Mouse (Mus musculus): ENCODE data around the gene Ostn.
"Not testable (repeated sequence)": the region's sequence is repeated elsewhere in the genome, so short reads cannot be mapped to it uniquely, and the experiment has no call there.

Ostn gene

DNA sequence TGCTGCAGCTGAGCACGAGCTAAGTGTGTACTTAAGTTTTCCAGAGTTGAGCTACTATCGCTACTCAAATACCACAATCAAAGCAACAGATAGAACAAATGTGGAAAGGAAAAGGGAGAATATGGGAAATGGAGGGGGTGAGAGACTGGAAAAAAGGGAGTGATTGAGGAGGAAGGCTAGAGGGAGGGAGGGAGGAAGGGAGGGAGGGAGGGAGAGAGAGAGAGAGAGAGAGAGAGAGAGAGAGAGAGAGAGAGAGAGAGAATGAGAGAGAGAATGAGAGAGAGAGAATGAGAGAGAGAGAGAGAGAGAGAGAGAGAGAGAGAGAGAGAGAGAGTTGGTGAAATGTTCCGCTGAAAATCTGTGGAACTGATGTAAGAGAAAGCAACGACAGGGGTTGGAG is at the start of gene Ostn:
Gene Ostn, plus strand, starts transcription at position 301 of the 400 bp plus-strand sequence.
- DNase-seq: not testable (repeated sequence)

DNA sequence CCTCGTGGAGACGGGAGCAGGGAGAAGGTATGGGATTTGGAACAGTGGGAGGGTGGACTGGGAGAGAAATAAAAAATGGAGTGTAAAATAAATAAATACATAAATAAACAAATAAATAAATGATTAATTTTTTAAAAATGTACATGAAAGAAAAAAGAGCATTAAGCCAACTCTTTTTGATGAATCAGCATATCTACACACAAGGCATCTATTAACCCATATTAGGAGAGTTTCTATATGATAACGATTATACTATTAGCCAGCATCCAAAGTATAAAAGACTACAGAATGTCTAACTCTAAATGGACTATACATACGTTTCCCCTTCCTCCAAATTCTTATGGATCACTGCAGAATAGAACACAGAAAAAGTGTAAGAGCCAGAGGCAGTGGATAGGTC is 38.5 kb upstream of the Ostn start:
- DNase-seq: no peak

DNA sequence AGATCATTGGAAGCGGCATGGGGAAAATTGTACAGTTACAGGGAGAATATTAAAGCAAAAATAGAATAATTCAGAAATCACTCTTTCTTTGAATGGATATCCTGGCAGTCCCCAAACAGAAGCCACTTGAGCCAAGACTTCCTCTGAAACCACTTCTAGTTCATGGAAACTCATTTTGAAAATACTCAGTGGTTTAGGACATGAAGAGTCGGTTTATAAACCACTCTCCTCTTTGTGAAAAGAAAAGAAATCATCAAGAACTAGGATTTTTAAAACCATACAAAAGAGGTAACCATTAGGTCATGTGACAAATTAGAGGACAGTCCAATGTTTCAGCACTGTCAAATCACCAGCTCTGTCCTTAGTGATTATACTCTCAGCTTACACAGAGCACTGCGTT is 19.9 kb upstream of the Ostn start:
- DNase-seq: no peak

DNA sequence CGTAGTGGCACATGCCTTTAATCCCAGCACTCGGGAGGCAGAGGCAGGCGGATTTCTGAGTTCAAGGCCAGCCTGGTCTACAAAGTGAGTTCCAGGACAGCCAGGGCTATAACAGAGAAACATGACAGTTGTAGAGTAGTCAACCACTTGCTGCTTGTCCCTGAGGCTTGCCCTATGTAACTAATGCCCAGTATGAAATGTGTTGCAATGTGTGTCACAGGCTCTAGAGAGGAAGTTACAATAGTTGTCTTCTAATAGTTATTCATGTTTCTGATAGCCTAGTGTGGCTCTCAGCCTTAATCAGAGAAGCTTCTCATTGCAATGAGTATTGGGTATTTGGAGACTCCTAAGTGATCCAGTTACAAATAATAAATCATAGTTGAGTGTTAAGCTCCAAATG is 10.8 kb upstream of the Ostn start:
- DNase-seq: no peak

DNA sequence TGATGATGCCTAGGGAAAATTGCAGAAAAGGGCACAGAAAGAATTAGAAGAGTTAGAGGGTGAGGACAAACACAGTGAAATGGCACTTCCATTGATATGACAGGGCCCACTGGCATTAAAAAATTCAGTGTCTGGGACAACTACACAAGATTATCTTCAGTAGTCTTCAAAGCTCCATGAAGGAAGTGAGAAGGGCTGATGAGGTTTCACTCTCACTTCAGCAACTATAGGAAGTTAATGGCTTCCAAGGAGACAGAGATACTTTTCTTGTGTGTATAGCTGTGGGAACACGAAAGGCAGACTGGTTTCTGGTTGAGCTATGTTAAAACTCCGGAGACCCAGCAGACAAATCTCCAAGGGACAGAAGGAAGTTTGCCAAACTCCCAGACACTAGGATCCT is 10.4 kb upstream of the Ostn start:
- DNase-seq: no peak

DNA sequence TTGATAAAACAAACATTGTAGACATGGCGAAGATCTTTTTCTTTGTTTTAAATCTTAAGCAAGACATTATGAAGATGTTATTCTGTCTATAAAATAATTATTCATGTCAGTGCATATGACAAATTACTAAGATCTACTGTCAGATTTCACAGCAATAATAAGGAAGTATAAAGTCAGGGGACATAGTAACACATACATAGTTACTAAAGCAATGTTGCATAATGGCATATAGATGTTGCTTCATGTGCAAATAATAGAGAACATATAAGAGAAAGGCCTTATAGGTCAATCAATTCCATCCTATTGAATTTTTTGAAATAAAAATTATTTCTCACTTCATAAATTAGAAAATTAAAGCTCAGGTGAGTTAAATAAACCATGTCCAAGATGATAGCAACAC is 11.8 kb downstream of the Ostn start:
- no peak for DNase-seq

DNA sequence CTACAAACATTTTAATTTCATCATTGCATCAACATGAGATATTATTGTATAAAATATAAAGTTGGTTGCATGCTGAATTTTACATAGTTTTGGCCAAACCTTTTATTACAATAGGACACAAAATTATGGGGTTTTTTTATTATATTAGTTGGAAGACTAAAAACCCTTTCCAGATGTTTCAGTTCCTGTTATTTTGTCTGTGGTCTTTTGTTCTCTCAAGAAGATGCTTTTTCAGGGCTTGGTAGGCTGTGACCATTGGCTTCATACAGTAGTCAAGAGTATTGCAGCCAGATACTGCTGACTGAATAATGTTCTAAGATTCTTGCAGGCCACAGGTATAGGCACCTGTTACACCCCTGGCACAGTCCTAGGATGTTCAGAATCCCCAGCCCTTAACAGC is 14.8 kb downstream of the Ostn start:
- no peak for DNase-seq

DNA sequence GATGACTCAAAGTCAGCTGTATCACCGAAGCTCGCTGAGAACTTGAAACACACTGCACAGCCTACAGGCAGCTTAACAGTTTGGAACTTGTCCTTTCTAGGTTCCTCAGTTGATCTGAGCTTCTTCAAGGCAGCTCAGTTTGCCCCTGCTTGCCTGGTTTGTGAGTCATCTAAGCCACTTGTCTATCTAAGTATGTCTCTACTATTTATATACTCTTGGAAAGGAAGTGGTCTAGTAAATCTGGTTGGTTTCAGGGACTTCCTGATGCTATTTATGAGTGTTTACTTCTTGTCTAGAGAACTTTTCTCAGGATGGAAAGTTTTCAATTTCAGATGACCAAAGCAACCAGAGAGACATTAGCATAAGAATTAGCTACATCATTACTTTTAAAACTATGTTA is 19.2 kb downstream of the Ostn start:
- no peak for DNase-seq

DNA sequence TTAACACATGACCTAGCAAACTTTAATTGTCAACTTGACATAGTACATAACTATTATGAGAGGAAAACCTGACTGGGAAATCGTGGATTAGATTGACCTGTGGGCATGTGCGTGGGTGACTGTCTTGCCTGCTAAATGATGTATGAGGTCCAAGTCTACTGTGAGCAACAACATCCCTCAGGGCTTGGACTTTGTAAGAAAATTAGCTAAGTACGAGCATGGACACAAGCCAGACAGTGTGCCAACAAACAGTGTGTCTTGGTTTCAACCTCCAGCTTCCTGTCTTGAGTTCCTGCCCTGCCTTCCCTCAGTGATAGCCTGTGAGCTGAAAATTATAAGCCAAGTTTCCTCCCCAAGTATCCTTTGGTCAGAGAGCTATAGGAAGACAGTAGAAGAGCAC is 40.2 kb downstream of the Ostn start:
- no peak for DNase-seq

DNA sequence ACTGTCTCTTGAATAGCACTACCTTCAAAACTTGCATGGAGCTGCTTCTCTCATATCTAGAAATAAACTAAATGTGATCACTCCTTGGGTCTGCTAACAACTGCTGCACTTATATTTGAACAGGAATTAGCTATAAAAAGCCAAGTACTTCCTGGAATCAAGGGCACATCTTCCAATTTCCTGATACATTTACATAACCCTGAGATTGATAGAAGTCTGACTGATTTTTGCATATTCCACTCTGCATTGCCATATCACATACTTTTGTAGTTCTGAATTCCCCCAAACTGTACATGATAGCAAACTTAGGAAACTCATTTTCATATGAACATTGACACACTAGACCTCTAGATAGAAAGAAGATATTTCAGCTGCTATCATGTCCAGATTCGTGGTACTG is 41.1 kb downstream of the Ostn start:
- no peak for DNase-seq

DNA sequence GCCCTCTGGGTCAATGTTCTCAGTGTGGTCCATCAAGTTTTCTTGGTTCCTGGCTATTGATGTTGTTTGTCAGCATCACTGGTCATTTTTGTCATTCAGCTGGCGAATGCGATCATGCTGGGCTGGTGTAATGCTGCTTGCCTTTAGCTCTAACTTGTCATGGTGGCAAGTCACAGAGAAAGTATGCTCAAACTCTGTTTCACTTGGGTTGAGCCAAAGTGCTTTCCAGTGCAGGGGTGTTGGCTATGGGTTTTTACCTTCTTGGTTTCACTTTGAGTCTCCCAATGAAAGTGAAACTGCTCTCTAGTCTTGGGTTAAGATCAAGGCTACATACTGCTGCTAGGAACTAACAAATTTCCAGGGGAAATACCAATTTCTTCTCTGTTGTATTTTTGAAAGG is 41.9 kb downstream of the Ostn start:
- DNase-seq: no peak

DNA sequence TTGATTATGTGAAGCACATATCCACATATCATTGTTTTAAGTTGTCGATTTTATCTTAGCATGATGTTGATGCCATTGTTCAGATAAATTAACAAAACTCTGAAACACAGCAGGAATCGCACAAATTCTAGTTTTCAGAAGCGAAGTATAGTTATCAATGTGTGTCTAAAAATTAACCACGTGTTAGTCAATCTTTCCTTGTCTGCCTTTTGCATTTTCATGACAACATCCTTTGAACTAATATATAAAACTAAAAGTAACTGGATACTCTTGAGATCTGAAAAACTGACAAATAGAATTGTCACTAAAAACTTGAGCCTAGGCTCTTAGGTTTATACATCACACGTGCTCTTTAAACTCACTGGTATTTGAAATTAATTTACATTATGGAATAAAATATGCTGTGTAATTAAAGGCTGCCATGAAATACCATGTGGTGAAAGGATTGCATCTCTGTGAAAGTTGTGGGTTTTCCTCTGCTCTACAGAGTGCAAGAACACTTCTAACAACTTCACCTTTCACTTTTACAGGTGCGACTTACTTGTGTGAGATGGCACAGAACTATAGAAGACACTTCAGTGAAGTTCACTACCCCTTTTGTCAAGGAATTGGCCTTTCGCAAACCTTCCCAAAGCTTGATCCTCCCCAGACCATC is 42.7 kb downstream of the Ostn start:
- no peak for DNase-seq

DNA sequence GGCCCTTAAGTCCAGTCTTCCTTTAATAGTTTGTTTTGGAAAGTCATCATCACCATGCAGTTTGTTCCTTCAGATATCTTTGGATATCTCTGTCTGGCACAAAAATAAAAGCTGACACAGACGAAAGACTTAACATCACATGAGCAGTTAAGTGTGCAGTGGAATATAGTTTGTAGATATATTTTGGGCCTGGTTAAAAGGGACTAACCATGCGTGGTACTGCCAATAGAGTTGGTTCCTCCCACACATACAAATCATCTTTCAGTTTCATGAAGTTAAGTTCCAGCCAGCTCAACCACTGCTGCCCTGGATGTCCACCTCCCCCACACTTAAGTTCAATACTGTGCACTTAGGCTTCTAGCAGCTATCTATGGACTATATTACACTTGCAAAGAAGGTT is 47.2 kb downstream of the Ostn start:
- DNase-seq: no peak

DNA sequence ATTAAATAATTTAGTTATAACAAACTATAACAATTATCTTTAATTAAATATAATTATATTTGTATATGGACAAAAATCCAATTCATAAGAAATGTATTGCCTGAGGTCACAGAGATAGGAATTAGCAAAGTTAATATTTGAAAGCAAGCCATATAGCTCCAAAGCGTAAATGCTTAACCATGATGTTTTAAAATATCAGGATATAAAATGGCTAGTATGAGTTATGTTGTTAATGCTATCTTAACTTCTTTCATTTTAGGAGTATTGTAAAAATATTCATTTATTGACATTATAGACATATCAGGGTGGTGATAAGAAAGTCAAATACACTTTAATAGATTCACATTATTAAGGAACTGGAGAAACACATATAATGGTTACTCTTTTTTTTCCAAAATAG is 52.8 kb downstream of the Ostn start:
- no peak for DNase-seq

DNA sequence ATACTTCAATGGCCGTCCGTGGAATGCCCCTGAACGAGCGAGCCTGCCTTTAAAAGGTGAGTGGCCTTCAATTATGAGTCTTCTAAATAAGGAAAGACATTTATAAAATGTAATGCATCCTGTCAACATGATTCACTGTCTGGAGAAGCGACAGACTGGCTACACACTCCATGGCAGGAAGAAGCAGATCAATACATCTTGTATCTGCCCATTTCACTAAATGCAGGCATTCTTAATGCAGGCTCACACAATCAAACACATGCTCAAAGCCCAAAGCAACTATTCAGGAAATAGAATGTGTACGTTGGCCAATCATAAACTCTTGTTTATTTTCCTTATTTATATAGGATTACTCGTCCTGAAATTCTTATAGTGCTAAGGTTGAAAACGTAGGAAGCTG is 62.9 kb downstream of the Ostn start, which contains the start of gene Uts2b:
Gene Uts2b, minus strand, starts transcription at position 49 of the 400 bp plus-strand sequence.
- no peak for DNase-seq

DNA sequence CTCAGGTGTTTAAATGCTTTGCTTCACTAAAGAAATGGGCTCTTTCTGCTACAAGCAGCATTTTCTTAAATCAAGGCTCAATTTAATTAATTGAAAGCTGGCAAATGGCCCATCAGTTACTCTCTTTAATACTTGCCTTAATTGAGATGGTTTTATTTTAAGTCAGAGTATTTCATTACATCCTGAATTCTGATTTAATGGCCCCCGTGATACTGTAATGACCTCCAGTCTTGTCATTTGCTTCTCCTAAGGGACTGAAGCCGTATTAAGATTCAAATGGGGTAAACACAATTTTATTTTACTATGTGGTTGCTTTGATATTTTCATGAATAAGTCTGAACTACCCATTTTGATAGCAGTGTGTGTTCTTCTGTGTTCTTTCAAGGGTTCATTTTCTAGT is 63.4 kb downstream of the Ostn start:
- DNase-seq: no peak

DNA sequence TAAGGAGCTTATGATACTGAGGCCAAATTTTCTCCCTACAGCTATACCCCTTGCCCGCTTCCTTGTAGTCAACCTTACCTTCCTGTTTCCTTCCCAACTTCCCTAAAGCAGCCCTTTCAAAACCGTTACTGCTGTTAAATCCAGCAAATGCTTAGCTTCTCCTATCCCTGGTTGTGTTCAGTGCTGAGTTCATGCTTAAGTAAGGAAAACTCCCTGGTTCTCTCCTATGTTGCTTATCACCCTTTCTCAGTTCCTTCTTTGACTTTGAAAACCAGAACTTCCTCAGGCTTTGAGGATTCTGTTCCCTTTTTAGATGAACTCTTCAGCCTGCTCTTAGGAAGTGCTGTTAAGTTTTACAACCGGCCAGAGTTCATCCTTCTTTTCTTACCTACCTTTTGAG is 66.8 kb downstream of the Ostn start:
- DNase-seq: no peak

DNA sequence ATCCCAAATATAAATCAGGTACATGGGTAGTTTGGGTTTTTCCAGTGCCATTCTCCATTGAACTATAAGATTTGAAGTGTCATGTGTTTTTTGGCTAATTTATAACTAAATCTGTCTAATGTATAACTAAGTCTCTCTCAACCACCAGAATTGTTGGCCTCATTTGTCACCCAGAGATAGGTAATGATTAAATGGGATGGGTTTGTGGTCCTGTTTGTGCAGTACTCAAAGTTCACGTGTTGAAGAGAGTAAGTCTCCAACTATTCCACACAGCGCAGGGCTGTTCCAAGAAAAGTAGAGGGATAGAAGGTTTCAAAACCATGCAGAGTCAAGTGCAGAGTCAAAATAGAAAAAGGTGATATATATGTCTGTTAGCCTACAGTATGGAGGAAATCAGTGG is 68.0 kb downstream of the Ostn start:
- no peak for DNase-seq

DNA sequence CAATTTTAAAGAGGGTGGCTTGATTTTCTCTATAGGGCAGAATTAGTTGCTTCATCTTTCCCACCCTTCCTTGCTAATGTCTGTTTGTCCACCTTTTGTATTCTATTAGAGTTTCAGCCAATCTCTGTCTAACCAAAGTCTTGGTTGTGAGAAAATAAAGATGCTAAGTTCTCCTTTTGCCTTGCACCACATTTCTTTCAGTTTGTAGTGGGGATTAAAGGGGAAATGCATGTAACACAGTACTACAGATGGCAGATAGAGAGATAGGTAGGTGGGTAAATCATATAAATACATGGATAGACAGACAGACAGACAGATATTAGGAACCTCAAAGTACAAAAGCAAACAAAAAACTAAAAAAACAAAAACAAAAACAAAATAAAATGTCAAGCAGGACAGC is 69.3 kb downstream of the Ostn start:
- no peak for DNase-seq

DNA sequence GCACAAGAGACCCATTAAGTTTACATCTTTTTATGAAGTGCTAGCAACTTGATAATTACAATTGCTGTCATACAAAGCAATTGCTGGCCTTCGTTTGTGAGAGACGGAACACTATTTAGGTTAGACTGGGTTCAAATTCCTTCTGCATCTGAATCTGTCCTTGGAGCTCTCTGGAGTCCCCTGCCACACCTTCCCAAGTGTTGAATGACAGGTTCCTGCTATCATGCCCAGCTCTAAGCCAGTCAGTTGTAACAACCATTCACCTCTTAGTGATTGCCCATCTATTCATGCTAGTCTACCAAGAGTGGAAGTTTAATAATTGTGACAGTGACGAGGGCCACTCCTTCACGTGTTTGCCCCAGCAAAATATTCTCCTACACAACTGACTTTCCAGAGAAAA is 74.9 kb downstream of the Ostn start:
- DNase-seq: no peak

DNA sequence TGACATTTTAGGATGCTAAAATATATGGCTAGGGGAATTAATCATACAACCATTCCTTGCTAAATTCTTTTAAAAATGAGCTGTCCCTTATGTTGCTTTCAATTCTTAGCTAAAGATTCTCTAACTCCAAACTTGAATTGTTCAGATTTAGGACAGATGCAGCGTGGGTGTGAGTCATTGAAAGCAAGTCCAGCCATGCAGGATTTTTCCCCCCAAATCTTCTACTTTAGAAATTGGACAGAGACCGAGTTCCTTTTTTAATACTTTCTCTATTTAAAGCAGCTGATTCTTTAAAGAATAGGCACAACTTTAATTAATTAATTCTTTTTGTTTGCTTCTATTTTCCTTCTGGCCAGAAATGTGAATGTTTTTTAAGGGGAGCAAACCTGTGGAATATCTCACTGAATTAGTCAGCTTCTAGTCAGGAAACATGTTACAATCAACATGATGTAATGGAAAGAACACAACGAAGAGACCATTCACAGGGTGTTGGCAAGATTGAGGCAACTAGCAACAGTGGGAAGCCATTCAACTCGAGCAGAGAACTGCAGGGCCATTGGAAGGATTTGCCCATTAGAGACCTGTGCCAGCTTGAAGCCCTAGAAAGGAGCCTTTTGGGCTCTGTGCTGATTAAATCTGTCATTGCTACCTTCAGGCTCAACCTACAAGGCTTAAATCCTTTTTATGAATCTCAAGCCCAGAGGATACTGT is 77.8 kb downstream of the Ostn start:
- no peak for DNase-seq

DNA sequence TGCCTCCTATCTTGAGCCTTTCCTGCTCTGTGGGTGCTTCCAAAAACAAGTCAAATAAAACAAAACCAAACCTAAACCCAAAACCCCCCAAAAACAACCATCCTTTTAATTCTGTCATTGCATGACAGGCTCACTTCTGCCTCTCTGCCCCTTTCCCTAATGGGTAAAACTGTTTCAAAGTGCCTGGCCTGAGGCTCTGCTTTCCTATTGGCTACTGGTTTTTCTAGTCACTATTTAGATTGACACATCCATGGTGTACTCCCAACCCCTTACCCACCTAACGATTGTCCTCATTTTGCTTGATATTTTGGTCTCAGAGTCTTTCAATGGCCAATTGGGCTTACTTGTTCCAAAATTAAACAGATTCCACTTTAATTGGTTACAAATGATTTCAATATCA is 78.4 kb downstream of the Ostn start:
- no peak for DNase-seq

DNA sequence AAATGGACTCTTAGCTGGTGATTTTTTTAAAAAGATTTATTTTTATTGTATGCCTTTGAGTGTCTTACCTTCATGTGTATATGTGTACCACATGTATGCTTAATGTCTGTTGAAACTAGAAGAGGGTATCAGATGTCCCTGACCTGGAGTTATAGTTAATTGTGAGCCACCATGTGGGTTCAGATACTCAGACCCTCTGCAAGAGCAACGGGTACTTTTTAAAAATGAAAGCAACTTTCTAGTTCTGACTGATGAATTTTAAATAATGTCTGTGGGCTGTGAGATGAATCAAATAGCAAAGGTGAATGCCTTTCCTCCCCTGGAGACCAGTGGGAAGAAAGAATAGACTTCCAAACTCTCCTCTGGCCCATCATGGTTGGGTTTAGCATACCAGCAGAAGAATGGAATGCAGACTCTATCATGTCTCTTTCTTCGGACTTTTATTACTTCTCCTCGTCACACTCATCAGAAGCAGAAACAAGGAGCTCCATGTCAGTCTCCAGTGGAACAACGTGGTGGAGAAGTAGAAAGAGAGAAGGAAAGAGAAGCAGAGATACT is 79.6 kb downstream of the Ostn start:
- no peak for DNase-seq
